Mouse (Mus musculus) brain, embryonic 14.5 days (tissue): ENCODE measurements around the gene Cfap61.

Source experiments
- CTCF ChIP-seq: fragments of 200-500 bp; IDR thresholded peaks from 2 replicates; pipeline ENCODE4 v1.5.1; 2012; ENCODE audit warnings: inconsistent platforms, mild to moderate bottlenecking, moderate library complexity, borderline replicate concordance; ENCODE audit not compliant: insufficient read depth, insufficient read length; ENCODE audit errors: extremely low read depth
- POLR2A ChIP-seq: fragments of 200-500 bp; IDR thresholded peaks from 2 replicates; pipeline ENCODE4 v1.6.1; 2012; ENCODE audit warnings: mild to moderate bottlenecking, inconsistent platforms, borderline replicate concordance; ENCODE audit not compliant: poor library complexity, insufficient read depth, insufficient read length, severe bottlenecking; ENCODE audit errors: extremely low read depth

DNA sequence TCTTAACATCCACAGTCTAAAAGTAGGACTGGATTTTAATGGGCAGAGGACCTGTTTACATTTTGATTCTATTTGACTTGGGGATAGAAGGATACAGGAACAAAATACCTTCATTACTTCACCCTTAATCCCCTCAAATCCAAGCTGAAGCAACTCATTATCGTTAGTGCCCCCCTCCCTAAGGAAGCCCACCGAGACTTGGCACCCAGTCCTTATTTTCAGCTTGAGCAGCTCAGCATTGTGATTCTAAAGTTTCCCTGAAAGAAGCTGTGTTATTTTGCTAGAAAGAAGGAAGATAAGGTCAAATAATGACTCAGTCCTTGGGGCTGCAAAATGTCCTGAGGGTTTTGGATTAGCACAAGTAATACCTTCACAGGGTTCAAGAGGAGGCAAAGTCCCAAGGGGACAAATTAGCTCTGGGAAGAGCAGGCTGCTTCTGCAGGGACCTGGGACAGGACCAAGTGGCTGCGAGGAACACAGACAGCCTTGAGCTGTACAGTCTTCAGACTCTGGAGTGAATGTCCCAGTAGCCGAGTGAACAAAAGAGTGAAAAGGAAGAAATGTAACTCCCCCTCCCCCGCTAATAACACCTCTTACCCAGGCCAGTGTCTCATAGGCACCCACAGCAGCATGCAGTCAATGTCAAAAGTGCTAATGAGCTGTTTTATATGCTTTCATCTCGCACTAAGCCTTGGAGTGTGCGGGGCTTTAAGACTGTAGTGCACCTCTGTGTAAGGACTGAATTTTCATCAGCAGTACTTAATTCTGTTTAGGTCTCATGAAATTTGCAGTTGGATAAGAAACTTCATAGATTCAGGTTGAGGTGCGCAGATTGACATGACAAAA is 81.0 kb downstream of the Cfap61 start:
- TF ChIP-seq POLR2A (no peak), CTCF (no peak)
